18 mouse cellular contexts compared by ENCODE assay signal in the genomic region with DNA sequence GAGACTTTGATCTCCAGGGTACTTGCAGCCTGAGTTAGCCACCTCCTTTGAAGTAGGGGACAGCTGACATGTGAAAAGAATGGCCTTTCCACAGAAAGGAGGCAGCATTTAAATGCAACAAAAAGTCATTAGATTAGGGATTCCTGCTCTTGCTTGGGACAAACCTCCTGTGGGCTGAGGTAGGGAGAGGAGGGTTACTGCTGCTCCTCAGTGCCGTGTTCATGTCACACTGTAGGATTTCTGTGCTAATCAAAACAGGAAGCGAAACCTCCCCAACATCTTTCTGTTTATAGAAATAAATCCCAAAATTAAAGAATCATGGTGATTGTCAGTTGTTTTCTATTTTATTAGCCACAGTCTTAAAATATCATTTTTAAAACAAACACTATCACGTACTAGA.
"Had no signal": no experiment of that assay in that cellular context is flagged by ENCODE, and none has a peak within 500 bp of the region (broad histone marks: within the 10 kb centered on the region; RNA-seq: fewer than 3 reads in every experiment).

No protein-coding gene starts in this region.

- DNase-seq: gastrocnemius, adult 2 months; gastrocnemius, postnatal 10 days; gastrocnemius, postnatal 36 days; heart, adult 18-20 months; heart, postnatal 10 days; heart, postnatal 4 days; kidney, adult 11 months; kidney, adult 2 months; kidney, adult 9 months; kidney, postnatal 14 days; kidney, postnatal 36 days; layer of hippocampus, adult 9-11 months; layer of hippocampus, postnatal 36 days; left cerebral cortex, postnatal 4 days had no signal

- ATAC-seq: hindbrain, embryonic 16.5 days; inflammation-experienced regulatory T-cells, adult 6 months; intestine, embryonic 15.5 days; liver, embryonic 12.5 days had no signal
